Mouse (Mus musculus) stomach, embryonic 14.5 days (tissue): Measurements from ENCODE around the gene Atg4b. TPM values are rescaled to one million over a fixed set of nuclear protein-coding genes. Genes with fewer than 3 reads are reported as not detected.
"Not testable (repeated sequence)": the region's sequence is repeated elsewhere in the genome, so short reads cannot be mapped to it uniquely, and the experiment has no call there.

Experiments
- ATAC-seq: fragments of 200-750 bp; cut with Nextera tagmentation; 2 replicates; pipeline ENCODE4 v1.8.0; 2017; ENCODE audit warnings: low read depth, moderate TSS enrichment; ENCODE audit not compliant: insufficient number of reproducible peaks, insufficient read depth, low FRiP score
- H3K27ac ChIP-seq: fragments of 300-500 bp; sonication (generic); 2 replicates; pipeline ENCODE4 v1.5.1; 2014; ENCODE audit warnings: mild to moderate bottlenecking, low read length, moderate library complexity, mixed read lengths
- H3K27me3 ChIP-seq: fragments of 300-500 bp; sonication (generic); 2 replicates; pipeline ENCODE4 v1.6.1; 2014; ENCODE audit warnings: low read length, control low read depth, mixed read lengths; ENCODE audit not compliant: control insufficient read depth, insufficient read depth
- H3K36me3 ChIP-seq: fragments of 300-500 bp; sonication (generic); 2 replicates; pipeline ENCODE4 v1.6.1; 2014; ENCODE audit warnings: mild to moderate bottlenecking, control low read depth, low read length, moderate library complexity, mixed read lengths; ENCODE audit not compliant: control insufficient read depth, insufficient read depth
- H3K4me1 ChIP-seq: fragments of 300-500 bp; sonication (generic); 2 replicates; pipeline ENCODE4 v1.6.1; 2014; ENCODE audit warnings: low read length, control low read depth, mixed read lengths; ENCODE audit not compliant: control insufficient read depth, insufficient read depth
- H3K4me2 ChIP-seq: fragments of 300-500 bp; sonication (generic); replicated peaks from 2 replicates; pipeline ENCODE4 v1.6.1; 2014; ENCODE audit warnings: low read depth, low read length, control low read depth
- H3K4me3 ChIP-seq: fragments of 300-500 bp; sonication (generic); 2 replicates; pipeline ENCODE4 v1.5.1; 2014; ENCODE audit warnings: low read depth, low read length, control low read depth
- H3K9ac ChIP-seq: fragments of 300-500 bp; sonication (generic); replicated peaks from 2 replicates; pipeline ENCODE4 v1.6.1; 2014; ENCODE audit warnings: low read depth, mild to moderate bottlenecking, control low read depth, low read length, moderate library complexity, mixed read lengths
- H3K9me3 ChIP-seq: fragments of 300-500 bp; sonication (generic); 2 replicates; pipeline ENCODE4 v1.6.1; 2016; ENCODE audit warnings: low read depth, low read length, control low read depth; ENCODE audit not compliant: control insufficient read depth
- whole genome bisulfite sequencing: fragments of 180-500 bp; shearing (Covaris S2); extraction: QIAGEN DNeasy Blood & Tissue Kit; methylation state at CpG from one replicate; pipeline ENCODE4 v1.1.7; 2014; 5-methylcytosine and 5-hydroxymethylcytosine counted together
- polyA plus RNA-seq: library from polyadenylated mRNA; unstranded; fragments of >200 nt; fragmentation: Nextera tagmentation; extraction: Ambion mirVana; gene quantifications from 2 replicates; pipeline ENCODE4 v1.2.1, GENCODE M21; 2014

Atg4b gene
- polyA plus RNA-seq, 1 experiment from 2014 or later, result 91.6 TPM

GRCm38 (mm10) chr1:93763531-93763930 is 12.2 kb downstream of the Atg4b start:
- not testable (repeated sequence) for ATAC-seq, H3K9ac ChIP-seq
- 80% methylated on average over 3 of the region's 3 CpGs for WGBS

GRCm38 (mm10) chr1:93764871-93765591 is 13.7 kb downstream of the Atg4b start:
- no peaks in the 10 kb centered on the region for H3K27me3 ChIP-seq

More at GRCm38 (mm10) chr1:93763531-93763930, 12.2 kb downstream of the Atg4b start:
- not testable (repeated sequence) for H3K36me3 ChIP-seq, H3K9me3 ChIP-seq, H3K27ac ChIP-seq, H3K4me1 ChIP-seq, H3K27me3 ChIP-seq, H3K4me3 ChIP-seq, H3K4me2 ChIP-seq

DNA sequence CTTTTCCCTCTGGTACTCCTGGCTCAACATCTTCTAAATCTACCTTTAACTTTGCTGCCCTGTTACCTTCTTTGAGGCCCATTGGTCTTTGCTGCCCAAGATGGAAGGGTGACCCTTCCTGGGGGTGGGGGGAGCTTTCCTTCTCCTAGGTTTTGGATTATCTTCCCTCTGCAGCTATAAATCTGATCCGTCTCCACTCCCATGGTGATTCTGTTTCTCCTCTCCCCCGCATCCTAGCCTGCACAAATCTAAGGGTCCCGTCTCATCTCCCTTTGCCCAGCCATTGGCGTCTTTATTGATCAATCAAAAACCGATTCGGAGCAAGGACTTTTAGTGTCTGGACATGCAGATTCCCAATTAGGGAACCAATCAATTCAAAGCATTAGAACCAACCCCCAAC is 16.3 kb downstream of the Atg4b start:
- Histone ChIP-seq H3K9ac (no peak overlapping the region), H3K4me1 (no peaks in the 10 kb centered on the region), H3K36me3 (peaks cover 10% of the 10 kb centered on the region; the same call in 1 of the 2 replicates), H3K4me2 (no peak overlapping the region), H3K27me3 (no peaks in the 10 kb centered on the region), H3K9me3 (no peaks in the 10 kb centered on the region), H3K27ac (no peak overlapping the region), H3K4me3 (no peak overlapping the region)
- WGBS, result 96% methylated on average over 6 of the region's 6 CpGs
- no peak for ATAC-seq

More at GRCm38 (mm10) chr1:93764871-93765591, 13.7 kb downstream of the Atg4b start:
- Histone ChIP-seq H3K36me3 (peaks cover 8% of the 10 kb centered on the region; the same call in 1 of the 2 replicates), H3K4me1 (no peaks in the 10 kb centered on the region), H3K27ac (no peak overlapping the region), H3K9ac (no peak overlapping the region), H3K4me3 (no peak overlapping the region), H3K4me2 (no peak overlapping the region), H3K9me3 (no peaks in the 10 kb centered on the region)
- 93% methylated on average over 9 of the region's 9 CpGs for WGBS
- no peak for ATAC-seq

DNA sequence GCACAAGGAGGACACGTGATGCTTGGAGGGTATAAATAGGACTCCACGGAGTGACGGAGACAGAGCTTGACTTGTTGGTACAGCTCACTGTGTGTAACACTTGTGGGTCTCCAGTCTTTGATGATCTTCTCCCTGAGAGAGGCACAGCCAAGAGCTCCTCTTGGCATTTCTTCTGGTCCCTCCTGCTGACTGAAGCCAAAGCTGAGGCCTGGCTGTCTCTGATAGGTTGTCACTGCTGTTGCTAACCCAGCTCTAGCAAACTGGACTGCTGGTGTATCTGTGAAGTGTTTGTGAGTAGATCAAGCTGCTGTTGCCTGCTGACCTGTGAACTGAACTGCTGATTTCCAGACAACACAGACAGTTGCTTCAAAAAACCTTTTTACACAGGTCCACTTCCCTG is 18.6 kb downstream of the Atg4b start:
- WGBS, result 88% methylated on average over 3 of the region's 3 CpGs
- Histone ChIP-seq H3K4me3 (no peak overlapping the region), H3K9ac (no peak overlapping the region), H3K27ac (no peak overlapping the region), H3K9me3 (no peaks in the 10 kb centered on the region), H3K4me1 (no peaks in the 10 kb centered on the region), H3K27me3 (no peaks in the 10 kb centered on the region), H3K36me3 (peaks cover 23% of the 10 kb centered on the region), H3K4me2 (no peak overlapping the region)
- no peak for ATAC-seq

GRCm38 (mm10) chr1:93776686-93777085 is 25.4 kb downstream of the Atg4b start:
- H3K4me2 ChIP-seq, result no peak overlapping the region
- no peak for ATAC-seq
- H3K4me1 ChIP-seq, result no peaks in the 10 kb centered on the region
- H3K9ac ChIP-seq, result no peak overlapping the region
- no peaks in the 10 kb centered on the region for H3K27me3 ChIP-seq
- H3K36me3 ChIP-seq, result peaks cover 68% of the 10 kb centered on the region
- 94% methylated on average over 5 of the region's 5 CpGs for WGBS
- no peak overlapping the region for H3K4me3 ChIP-seq
- H3K27ac ChIP-seq, result no peak overlapping the region
- no peaks in the 10 kb centered on the region for H3K9me3 ChIP-seq

- 83% methylated on average over 2 of the region's 2 CpGs for WGBS
- no peak overlapping the region for H3K4me2 ChIP-seq
- no peak overlapping the region for H3K4me3 ChIP-seq
- no peaks in the 10 kb centered on the region for H3K27me3 ChIP-seq
- no peaks in the 10 kb centered on the region for H3K4me1 ChIP-seq
- peaks cover 4% of the 10 kb centered on the region; the same call in 1 of the 2 replicates for H3K9me3 ChIP-seq
- peaks cover 63% of the 10 kb centered on the region for H3K36me3 ChIP-seq
- H3K27ac ChIP-seq, result no peak overlapping the region
- ATAC-seq, result no peak
- no peak overlapping the region for H3K9ac ChIP-seq
Observed at GRCm38 (mm10) chr1:93786912-93787311, 35.6 kb downstream of the Atg4b start.

- ATAC-seq, result no peak
- no peaks in the 10 kb centered on the region for H3K27me3 ChIP-seq
Observed at GRCm38 (mm10) chr1:93794526-93794925, 43.2 kb downstream of the Atg4b start.

DNA sequence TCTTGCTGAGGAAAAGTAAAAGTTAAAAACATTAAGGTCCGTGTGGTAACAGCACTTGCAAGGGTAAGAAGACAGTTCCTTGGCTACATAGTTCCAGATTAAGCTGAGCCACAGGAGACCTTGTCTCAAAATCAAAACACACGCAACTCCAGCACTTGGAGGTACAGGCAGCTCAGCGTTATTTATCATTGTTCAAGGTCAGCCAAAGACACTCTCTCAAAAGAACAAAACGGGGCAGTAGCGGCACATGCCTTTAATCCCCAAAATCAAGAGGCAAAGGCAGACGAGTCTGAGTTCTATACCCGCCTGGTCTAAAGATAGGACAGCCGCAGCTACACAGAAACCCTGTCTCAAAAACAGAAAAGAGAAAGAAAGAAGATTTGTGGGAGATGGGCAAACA is 44.6 kb downstream of the Atg4b start:
- no peak for ATAC-seq
- H3K27me3 ChIP-seq, result no peaks in the 10 kb centered on the region

More at GRCm38 (mm10) chr1:93794526-93794925, 43.2 kb downstream of the Atg4b start:
- Histone ChIP-seq H3K9me3 (peaks cover 4% of the 10 kb centered on the region; the same call in 1 of the 2 replicates), H3K4me2 (no peak overlapping the region), H3K9ac (no peak overlapping the region), H3K4me1 (no peaks in the 10 kb centered on the region), H3K36me3 (peaks cover 55% of the 10 kb centered on the region), H3K27ac (no peak overlapping the region), H3K4me3 (no peak overlapping the region)
- WGBS, result 92% methylated on average over 8 of the region's 8 CpGs

More for the DNA sequence above, 44.6 kb downstream of the Atg4b start:
- Histone ChIP-seq H3K4me1 (0 out of 2 replicates have a peak, but pooled peaks cover 2% of the 10 kb centered on the region), H3K9ac (no peak overlapping the region), H3K27ac (no peak overlapping the region), H3K36me3 (peaks cover 52% of the 10 kb centered on the region), H3K4me3 (no peak overlapping the region), H3K9me3 (peaks cover 3% of the 10 kb centered on the region; the same call in 1 of the 2 replicates), H3K4me2 (no peak overlapping the region)
- 79% methylated on average over 8 of the region's 8 CpGs for WGBS
